Mouse (Mus musculus): ENCODE measurements around the gene Asf1b. TPM values are rescaled to one million over a fixed set of nuclear protein-coding genes. Genes with fewer than 3 reads are reported as not detected.

The Asf1b gene
- polyA plus RNA-seq, 1 experiment from 2014 or later: 7.1 TPM

DNA sequence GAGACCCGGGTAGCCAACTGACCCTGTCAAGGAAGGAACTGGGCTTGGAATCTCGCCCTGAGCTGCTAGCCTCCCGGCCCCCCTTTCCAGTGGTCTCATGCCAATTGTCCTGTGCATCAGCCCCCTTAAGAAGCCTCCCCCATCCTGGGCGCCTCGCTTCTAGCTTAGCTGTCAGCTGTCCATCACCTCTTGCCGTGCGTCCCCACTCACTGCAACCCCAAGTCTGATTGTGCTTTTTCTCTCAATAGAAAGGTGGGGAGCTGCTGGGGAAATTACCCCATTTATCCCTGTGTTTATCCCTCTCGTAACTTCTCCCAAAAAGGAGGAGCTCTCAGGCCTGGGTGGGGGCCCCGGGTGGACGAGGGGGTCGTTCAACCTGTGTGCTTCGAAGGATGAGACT is 40.7 kb downstream of the Asf1b start:
- TF ChIP-seq EP300 (IDR thresholded peaks at IDR 0.05) (no peak), CTCF (IDR thresholded peaks at IDR 0.05) (no peak)
- H3K36me3 ChIP-seq (ENCODE audit: insufficient read depth, low read length): peaks cover 13% of the 10 kb centered on the region; the same call in 1 of the 2 replicates
- no peak overlapping the region for H3K4me3 ChIP-seq (ENCODE audit: low read depth, low read length)

DNA sequence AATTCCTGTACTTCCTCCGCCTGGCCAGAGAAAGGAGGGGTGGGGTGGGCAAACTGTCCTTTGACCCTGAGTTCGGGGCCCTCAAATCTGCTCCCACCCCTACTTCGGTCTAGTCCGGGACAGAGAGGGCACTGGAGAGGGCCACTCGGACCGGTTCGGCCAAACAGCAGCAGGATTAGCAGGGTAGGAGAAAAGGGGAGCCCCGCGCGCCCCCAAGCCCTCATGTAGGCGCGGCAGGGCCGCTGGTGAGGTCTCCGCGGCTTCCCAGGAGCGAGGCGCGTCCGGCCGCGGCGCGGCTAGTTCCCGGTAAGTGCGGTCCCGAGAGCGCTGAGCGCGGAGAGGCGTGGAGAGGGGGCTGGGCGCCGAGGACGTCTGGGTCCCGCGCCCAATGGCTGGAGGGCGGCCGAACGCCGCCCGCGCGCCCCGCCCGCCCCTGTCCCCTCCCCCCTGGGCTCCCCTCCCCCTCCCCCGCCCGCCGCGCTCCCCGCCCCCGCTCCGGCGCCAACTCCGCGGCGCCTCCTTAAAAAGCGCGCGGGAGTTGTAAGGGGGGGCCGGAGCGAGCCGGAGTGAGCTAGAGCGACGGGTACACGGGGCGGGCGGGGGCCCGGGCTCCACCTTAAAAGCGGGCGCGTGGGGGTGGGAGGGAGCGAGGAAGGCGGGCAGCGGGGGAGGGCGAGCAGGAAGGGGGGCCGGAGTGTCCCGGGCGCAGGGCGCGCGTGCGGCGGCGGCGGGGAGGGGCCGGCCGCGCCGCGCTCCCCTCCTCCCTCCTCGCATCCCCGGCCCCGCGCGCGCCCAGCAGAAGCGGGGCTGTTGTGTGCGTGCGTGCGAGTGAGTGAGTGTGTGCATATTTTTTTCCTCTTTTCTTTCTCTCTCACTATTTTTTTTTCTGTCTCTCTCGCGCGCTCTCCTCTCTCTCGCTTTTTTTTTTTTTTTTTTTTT is 41.5 kb downstream of the Asf1b start:
- H3K27me3 ChIP-seq (replicated peaks; ENCODE audit: insufficient read depth, low read length): no peaks in the 10 kb centered on the region
- no peaks in the 10 kb centered on the region for H3K9me3 ChIP-seq (ENCODE audit: low read length)
- TF ChIP-seq EP300 (IDR thresholded peaks at IDR 0.05): no peak
- no peak for TF ChIP-seq CTCF (IDR thresholded peaks at IDR 0.05)
- ATAC-seq (peak; percentile 88), DNase-seq (ENCODE audit: low spot score) (peak; percentile 95)
- peaks cover 9% of the 10 kb centered on the region; the same call in 1 of the 2 replicates for H3K4me1 ChIP-seq (ENCODE audit: insufficient read depth, low read depth, low read length)
- peak overlapping the region; percentile 59 for H3K9ac ChIP-seq (replicated peaks; ENCODE audit: low read depth)
- peak overlapping the region; percentile 93 for H3K27ac ChIP-seq (ENCODE audit: low read length)
- peak overlapping the region; percentile 75 for H3K4me3 ChIP-seq (ENCODE audit: low read depth, low read length)
- peak overlapping the region; percentile 97 for H3K4me2 ChIP-seq (replicated peaks; ENCODE audit: low read depth, low read length)
- H3K36me3 ChIP-seq (ENCODE audit: insufficient read depth, low read length): 0 out of 2 replicates have a peak, but pooled peaks cover 11% of the 10 kb centered on the region
- 1% methylated on average over 25 of the region's 103 CpGs for WGBS

More for the DNA sequence above, 40.7 kb downstream of the Asf1b start:
- DNase-seq (ENCODE audit: low spot score): no peak
- ATAC-seq: no peak
- Histone ChIP-seq H3K9me3 (ENCODE audit: low read length) (no peaks in the 10 kb centered on the region), H3K27me3 (replicated peaks; ENCODE audit: insufficient read depth, low read length) (no peaks in the 10 kb centered on the region), H3K4me2 (replicated peaks; ENCODE audit: low read depth, low read length) (peak overlapping the region; percentile 97), H3K4me1 (ENCODE audit: insufficient read depth, low read depth, low read length) (peaks cover 7% of the 10 kb centered on the region; the same call in 1 of the 2 replicates), H3K27ac (ENCODE audit: low read length) (no peak overlapping the region), H3K9ac (replicated peaks; ENCODE audit: low read depth) (no peak overlapping the region)
- 21% methylated on average over 12 of the region's 12 CpGs for WGBS

DNA sequence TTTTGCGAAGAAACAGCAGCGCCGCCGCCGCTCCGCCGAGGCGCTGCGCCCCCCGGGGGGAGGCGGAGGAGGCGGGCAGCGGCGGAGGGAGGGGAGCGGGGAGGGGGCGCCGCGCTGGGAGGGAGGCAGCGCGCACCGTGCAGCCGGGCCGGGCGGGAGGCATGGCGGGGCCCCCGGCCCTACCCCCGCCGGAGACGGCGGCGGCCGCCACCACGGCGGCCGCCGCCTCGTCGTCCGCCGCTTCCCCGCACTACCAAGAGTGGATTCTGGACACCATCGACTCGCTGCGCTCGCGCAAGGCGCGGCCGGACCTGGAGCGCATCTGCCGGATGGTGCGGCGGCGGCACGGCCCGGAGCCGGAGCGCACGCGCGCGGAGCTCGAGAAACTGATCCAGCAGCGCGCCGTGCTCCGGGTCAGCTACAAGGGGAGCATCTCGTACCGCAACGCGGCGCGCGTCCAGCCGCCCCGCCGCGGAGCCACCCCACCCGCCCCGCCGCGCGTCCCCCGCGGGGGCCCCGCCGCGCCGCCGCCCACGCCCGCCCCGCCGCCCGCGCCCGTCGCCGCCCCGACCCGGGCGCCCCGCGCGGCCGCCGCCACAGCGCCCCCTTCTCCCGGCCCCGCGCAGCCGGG is 42.3 kb downstream of the Asf1b start, which contains the start of gene Samd1:
Samd1 (plus strand) TSS at position 162 of the 631 bp plus-strand sequence.
- H3K27ac ChIP-seq (ENCODE audit: low read length): peak within 1 kb of the TSS; percentile 93
- DNase-seq (ENCODE audit: low spot score) (peak; percentile 51), ATAC-seq (no peak)
- H3K27me3 ChIP-seq (replicated peaks; ENCODE audit: insufficient read depth, low read length): no peaks in the 10 kb centered on the region
- no peaks in the 10 kb centered on the region for H3K9me3 ChIP-seq (ENCODE audit: low read length)
- H3K4me3 ChIP-seq (ENCODE audit: low read depth, low read length): peak within 1 kb of the TSS; percentile 75
- H3K9ac ChIP-seq (replicated peaks; ENCODE audit: low read depth): peak within 1 kb of the TSS; percentile 59
- 0% methylated on average over 29 of the region's 112 CpGs for WGBS
- peak within 1 kb of the TSS; percentile 97 for H3K4me2 ChIP-seq (replicated peaks; ENCODE audit: low read depth, low read length)
- 0 out of 2 replicates have a peak, but pooled peaks cover 6% of the 10 kb centered on the region for H3K36me3 ChIP-seq (ENCODE audit: insufficient read depth, low read length)
- TF ChIP-seq EP300 (IDR thresholded peaks at IDR 0.05): no peak
- H3K4me1 ChIP-seq (ENCODE audit: insufficient read depth, low read depth, low read length): peaks cover 9% of the 10 kb centered on the region; the same call in 1 of the 2 replicates

DNA sequence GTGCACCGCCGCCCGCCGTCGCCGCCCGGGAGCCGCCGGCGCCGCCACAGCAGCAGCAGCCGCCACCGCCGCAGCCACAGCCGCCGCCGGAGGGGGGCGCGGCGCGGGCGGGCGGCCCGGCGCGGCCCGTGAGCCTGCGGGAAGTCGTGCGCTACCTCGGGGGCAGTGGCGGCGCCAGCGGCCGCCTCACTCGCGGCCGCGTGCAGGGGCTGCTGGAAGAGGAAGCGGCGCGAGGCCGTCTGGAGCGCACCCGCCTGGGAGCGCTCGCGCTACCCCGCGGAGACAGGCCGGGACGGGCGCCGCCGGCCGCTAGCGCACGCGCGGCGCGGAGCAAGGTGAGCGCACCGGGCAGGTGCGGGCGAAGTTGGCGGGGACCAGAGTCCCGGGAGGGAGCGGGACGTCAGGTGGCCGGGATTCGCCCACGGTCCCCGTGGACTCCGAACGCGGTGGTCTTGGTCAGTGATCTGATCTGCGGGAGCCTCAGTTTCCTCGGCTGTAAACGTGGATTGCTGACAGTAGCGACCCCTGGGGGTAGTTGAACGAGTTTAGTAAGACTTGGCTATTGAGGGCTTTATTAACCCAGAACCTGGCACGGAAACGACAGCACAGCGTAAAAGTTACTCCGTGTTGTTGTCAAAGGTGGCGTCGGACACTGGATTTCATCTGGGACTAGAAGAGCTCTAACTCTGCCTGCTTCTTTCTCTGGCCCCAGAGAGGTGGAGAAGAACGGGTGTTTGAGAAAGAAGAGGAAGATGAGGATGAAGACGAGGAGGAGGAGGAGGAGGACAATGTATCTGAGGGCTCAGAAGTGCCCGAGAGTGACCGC is 43.1 kb downstream of the Asf1b start:
- DNase-seq (ENCODE audit: low spot score) (peak; percentile 73), ATAC-seq (peak; percentile 16)
- Histone ChIP-seq H3K27ac (ENCODE audit: low read length) (peak overlapping the region; percentile 93), H3K4me1 (ENCODE audit: insufficient read depth, low read depth, low read length) (peaks cover 9% of the 10 kb centered on the region; the same call in 1 of the 2 replicates), H3K4me3 (ENCODE audit: low read depth, low read length) (peak overlapping the region; percentile 59), H3K36me3 (ENCODE audit: insufficient read depth, low read length) (0 out of 2 replicates have a peak, but pooled peaks cover 6% of the 10 kb centered on the region), H3K9me3 (ENCODE audit: low read length) (no peaks in the 10 kb centered on the region), H3K9ac (replicated peaks; ENCODE audit: low read depth) (peak overlapping the region; percentile 48), H3K4me2 (replicated peaks; ENCODE audit: low read depth, low read length) (peak overlapping the region; percentile 97), H3K27me3 (replicated peaks; ENCODE audit: insufficient read depth, low read length) (no peaks in the 10 kb centered on the region)
- TF ChIP-seq EP300 (IDR thresholded peaks at IDR 0.05): no peak
- peak; percentile 64 for TF ChIP-seq CTCF (IDR thresholded peaks at IDR 0.05)
- WGBS: 2% methylated on average over 67 of the region's 92 CpGs

DNA sequence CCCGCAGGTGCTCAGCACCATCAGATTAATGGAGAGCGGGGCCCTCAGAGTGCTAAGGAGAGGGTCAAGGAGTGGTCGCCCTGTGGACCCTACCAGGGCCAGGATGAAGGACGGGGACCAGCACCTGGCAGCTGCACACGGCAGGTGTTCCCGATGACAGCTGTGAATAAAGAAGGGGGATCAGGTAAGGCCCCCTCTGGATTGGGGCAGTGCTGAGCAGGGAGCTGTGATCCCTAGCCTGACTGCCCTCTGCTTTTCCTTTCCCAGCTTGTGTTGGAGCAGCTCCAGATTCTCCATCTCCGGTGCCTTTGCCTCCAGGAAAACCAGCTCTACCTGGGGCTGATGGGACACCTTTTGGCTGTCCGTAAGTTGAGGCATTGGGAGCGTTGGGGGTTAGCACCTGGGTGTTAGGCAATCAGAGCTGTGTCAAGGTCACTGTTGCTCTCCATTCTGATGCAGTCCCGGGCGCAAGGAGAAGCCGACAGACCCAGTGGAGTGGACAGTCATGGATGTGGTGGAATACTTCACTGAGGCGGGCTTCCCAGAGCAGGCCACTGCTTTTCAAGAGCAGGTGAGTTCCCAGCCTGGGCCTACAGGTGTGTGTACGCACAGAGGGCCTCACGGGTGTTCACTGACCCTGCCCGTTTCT is 43.9 kb downstream of the Asf1b start:
- Histone ChIP-seq H3K4me2 (replicated peaks; ENCODE audit: low read depth, low read length) (peak overlapping the region; percentile 97), H3K27ac (ENCODE audit: low read length) (peak overlapping the region; percentile 93; the same call in 1 of the 2 replicates), H3K36me3 (ENCODE audit: insufficient read depth, low read length) (0 out of 2 replicates have a peak, but pooled peaks cover 6% of the 10 kb centered on the region), H3K9ac (replicated peaks; ENCODE audit: low read depth) (no peak overlapping the region), H3K9me3 (ENCODE audit: low read length) (no peaks in the 10 kb centered on the region), H3K4me3 (ENCODE audit: low read depth, low read length) (peak overlapping the region; percentile 59), H3K4me1 (ENCODE audit: insufficient read depth, low read depth, low read length) (peaks cover 11% of the 10 kb centered on the region; the same call in 1 of the 2 replicates), H3K27me3 (replicated peaks; ENCODE audit: insufficient read depth, low read length) (no peaks in the 10 kb centered on the region)
- TF ChIP-seq CTCF (IDR thresholded peaks at IDR 0.05): no peak
- ATAC-seq (no peak), DNase-seq (ENCODE audit: low spot score) (no peak)
- WGBS: 62% methylated on average over 16 of the region's 16 CpGs
